Mouse (Mus musculus): ENCODE measurements around the gene Stat5b.

DNA sequence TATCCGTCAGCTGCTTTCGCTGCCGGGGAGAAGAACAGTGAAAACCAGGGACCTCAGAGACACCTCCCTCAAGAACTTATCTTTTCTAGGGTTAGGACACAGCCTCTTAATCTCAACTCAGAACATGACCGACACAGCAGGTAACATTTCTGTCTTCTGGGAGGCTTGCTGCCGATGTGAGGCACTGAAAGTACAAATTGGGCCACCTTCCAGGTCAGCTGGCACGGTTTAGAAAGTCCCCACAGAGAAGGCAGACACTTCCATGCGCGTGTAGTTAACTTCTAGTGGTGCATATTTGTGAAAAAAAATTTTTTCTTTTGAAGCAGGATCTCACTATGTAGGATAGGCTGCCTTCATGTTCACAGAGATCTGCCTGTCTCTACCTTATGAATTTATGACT, 66.2 kb downstream of the Stat5b start:
- TF ChIP-seq CTCF (IDR thresholded peaks at IDR 0.05; ENCODE audit: borderline replicate concordance, insufficient read depth, low read length) (no peak), POLR2A (IDR thresholded peaks at IDR 0.05; ENCODE audit: low read depth, low read length) (no peak)
